Mouse (Mus musculus) megakaryocyte, embryonic 14.5 days (primary cell): Measurements from ENCODE around the gene Hist1h2bj.

Source experiments
- FLI1 ChIP-seq: IDR thresholded peaks from 2 replicates; pipeline ENCODE4 v1.6.1; 2012; ENCODE audit warnings: low read length, inconsistent platforms, mixed read lengths
- GATA1 ChIP-seq: IDR thresholded peaks from 3 replicates; pipeline ENCODE4 v1.6.1; 2012; ENCODE audit warnings: mixed read lengths, low read length, inconsistent platforms, borderline replicate concordance

- no peak for TF ChIP-seq GATA1
- no peak for TF ChIP-seq FLI1
These were observed 27.2 kb upstream of the Hist1h2bj start for GRCm38 (mm10) chr13:22015479-22016450.
